Mouse (Mus musculus) kidney, adult 8-10 months (tissue): Measurements from ENCODE around the gene Arsk.
A peak's percentile ranks its signal among the peaks of the same experiment; 100 is the strongest.

ENCODE experiments used
- DNase-seq, 2 experiments: peaks; one replicate each; pipeline ENCODE4 v3.0.0; 2022

Arsk gene

GRCm38 (mm10) chr13:76098493-76099303, at the start of gene Arsk, which contains the start of gene Ttc37:
Arsk (minus strand) TSS chr13:76098660.
Ttc37 (plus strand) TSS chr13:76098734.
- DNase-seq, result peak; percentile 96

GRCm38 (mm10) chr13:76141117-76141808, 42.8 kb upstream of the Arsk start:
- DNase-seq, result no peak

GRCm38 (mm10) chr13:76138862-76139261, 40.4 kb upstream of the Arsk start:
- DNase-seq, result no peak

DNA sequence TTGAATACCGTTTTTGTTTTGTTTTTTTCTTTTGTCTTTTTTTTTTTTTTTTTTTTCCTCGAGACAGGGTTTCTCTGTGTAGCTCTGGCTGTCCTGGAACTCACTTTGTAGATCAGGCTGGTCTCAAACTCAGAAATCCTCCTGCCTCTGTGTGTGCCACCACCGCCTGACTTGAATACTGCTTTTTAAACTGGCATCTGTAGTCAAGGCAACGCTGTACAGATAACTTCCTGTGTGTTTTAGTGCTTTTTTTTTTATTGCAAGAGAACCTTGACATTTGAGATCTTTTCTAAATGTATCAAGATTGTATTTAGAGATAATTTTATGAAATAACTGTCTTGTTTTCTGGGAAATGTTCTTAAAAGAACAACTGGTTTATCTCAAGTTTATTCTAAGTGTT, 34.0 kb upstream of the Arsk start:
- no peak for DNase-seq

DNA sequence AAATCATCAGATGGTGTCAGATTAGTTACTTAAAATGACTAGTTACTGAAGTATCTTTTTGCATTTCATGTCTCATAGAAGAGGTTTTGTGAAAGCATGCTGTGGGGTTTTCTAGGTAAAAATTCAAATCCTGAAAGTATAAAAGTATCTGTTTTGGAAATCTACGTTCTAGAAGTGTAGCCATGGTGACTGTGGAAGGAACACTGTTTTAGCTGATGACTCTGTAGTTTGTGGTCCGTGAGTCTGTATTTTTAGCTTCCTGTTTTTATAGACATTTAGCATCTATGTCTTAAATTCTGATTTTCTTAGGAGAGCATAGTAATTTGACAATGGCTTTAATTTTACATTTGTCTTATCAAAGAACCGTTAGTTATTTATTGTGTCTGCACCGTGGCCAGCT, 30.3 kb upstream of the Arsk start:
- no peak for DNase-seq

GRCm38 (mm10) chr13:76109069-76109824, 10.8 kb upstream of the Arsk start:
- DNase-seq, result no peak

GRCm38 (mm10) chr13:76101989-76102388, 3.5 kb upstream of the Arsk start:
- no peak for DNase-seq

DNA sequence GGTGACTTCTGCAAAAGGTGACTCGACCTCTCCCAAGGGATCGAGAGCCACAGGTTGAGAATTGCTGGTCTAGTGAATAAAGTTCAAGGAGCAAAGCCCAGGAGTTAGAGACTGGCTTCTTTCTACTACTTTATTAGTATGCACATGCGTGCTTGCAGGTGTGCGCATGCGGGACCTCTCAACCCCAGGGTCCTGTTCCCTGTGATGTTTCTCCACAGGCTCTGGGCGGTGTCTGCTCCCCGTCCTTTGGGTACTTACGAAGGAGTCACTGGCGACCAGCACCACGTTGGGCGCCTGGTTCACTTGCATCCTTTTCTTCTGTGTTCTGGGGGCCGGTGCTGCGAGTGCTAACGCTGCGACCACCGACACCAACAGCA, 356 bp downstream of the Arsk start:
- peak; percentile 63 to 65 for DNase-seq

DNA sequence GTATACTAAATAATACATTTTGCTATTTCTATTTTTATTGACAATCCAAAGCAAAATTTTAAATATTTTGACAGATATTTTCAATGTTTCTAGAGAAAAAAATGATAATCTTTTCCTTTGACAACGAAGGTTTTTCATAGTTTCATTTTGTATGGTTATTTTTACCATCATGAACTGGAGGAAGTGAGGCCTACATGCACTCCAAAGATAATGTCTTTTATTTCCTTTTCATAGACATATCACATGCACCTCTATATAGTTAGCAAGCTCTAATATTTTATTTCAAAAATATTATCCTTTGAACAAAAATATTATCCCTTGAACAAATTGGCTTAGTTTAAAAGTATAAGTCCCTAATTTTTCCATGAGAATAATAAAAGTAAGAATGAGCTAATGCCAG, 24.1 kb downstream of the Arsk start:
- no peak for DNase-seq

- no peak for DNase-seq
Measured at GRCm38 (mm10) chr13:76064363-76064945, 34.0 kb downstream of the Arsk start.

DNA sequence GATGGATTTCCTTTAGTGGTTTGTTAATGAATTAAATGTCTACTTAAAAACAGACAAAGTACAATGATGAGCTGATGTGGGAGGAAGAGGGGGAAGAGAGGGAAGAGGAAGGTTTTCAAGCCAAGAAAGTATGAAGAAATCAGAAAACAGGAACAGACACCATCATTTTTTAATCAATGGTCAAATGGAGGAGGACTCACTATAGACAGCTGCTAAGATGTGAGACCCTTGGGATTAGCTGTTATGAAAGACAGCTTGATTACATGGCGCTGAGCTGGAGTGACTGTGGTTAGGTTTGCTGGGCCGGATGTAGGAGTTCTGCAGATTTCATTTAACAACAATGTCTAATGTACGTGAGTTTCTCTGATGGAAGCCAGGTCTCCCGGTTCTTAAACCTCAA, 34.9 kb downstream of the Arsk start:
- no peak for DNase-seq

GRCm38 (mm10) chr13:76062569-76062968, 35.9 kb downstream of the Arsk start:
- DNase-seq, result no peak

DNA sequence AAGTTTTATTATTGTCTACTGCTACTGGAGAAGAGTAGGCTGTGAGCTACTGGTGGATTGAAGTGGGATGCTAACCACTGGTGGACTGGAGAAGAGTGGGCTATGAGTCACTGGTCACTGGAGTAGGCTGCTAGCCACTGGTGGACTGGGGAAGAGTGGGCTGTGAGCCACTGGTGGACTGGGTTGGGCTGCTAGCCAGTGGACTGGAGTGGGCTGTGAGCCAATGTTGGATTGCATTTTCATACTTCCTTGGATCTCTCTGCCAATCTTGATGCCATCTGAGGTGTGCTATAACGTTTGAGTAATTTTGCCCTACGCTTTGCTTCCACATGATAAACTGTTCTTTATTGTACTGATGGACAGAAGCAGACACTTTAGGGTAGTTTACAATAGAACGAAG, 36.3 kb downstream of the Arsk start:
- DNase-seq, result no peak

DNA sequence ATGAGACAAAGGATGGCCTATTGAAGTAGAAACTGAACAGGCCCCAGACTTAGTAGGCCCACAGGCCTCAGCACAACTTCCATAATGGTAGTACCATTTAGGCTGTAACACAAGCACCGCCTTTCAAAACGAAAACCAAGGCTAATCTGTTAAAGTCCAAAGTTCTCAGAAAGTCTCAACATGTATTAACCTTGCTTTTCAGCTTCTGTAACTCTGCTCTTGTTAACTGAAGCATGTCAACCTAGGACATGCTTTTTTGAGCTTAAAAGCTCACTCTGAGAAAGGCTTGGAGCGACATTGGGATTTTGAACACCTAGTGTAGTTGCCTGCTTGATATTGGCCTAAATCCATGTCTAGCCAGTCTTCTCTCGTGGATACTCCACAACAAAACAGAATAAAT, 38.9 kb downstream of the Arsk start:
- peak; percentile 25 to 56 for DNase-seq

DNA sequence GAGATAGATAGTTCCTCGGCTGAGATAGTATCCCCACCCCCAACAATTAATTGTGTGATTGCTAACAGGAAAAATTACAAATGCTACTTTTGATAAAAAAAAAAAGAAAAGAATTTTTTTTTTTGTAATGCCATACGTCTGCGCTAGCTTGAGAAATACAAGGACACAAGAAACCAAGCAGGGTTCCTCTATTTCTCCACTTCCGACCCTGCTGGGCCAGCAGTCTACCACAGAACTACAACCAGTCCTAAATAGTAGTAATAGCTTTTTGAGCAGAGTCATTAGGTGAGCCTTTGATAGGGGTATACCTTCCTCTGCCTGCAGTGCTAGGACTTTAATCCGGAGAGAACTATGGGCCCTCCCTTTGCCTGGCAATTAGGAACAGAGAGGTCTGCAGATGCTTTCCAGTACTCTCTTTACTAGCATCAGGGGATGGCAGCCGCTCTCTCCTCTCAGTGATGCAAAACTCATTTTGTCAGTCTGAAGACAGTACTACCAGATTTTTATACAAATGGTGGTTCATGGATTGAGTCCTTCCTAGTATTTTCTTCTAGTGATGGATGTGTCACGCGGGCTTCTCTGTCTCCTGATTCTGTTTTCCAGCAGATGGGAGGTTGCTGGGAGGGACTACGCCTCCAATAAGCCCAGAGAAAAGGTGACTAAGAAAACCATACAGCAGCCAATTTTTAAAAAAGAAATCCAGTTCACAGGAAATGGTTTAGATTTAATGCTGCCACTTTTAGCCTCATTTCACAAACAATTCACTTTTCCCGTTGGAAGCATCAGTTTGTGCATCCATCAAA, 41.0 kb downstream of the Arsk start:
- DNase-seq, result no peak

DNA sequence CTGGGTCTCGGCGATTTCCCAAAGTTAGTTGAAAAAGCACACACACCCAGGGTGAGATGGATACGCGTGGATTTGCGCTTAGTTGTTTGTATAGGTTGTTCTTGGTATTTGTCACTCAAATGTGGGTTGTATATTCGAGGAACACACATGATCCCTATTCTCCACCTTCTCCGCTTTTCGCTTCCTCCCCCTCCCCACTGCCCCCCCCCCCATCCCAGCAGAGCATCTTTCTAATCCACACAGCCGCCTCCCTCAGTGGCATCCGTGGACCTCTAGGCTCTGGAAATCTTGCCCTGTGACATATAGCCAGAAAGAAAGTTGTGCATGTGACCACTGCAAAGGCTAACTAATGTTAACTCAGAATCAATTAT, 41.6 kb downstream of the Arsk start, which contains the start of gene Gpr150:
Gpr150 (minus strand) TSS at position 101 of the 371 bp plus-strand sequence.
- no peak for DNase-seq

GRCm38 (mm10) chr13:76056261-76056724, 42.2 kb downstream of the Arsk start:
- peak; percentile 73 to 83 for DNase-seq

DNA sequence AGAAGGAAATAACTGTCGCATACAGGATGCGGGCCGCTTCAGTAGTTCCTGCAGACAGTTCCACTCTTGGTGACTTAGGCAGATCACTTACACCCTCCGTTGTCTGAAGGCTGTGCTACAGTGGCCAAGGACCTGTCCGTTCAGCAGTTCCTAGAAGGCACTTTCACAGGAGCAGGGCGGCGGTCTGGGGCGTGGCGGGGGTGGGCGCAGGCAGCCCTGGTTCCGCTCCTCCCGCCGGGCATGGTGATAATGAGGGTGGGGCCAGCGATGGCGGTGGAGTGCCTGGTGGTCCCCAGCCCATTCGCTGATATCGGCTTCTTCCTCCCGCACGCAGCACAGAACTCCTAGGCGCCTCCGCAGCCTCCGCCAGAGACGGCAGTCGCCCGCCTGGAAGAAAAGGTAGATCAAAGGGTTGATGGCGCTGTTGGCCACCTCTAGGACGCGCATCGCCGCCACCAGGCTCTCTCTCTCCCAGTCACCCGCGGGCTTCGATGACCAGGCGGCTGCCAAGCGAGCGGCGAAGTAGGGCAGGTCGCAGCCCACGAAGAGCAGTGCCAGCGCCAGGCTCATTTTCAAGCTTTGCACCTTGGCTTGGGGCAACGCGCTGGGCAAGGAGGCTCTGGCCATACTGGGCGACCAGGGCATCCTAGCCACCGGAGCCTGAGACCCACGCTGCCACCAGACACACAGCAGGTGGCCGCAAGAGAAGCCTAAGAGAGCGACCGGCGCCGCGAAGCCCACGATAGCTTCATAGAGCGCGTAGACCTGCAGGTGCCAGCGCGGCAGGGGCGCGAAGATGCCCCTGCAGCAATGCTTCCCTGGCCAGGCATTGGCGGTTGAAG, 42.8 kb downstream of the Arsk start:
- DNase-seq, result peak; percentile 12 to 15

DNA sequence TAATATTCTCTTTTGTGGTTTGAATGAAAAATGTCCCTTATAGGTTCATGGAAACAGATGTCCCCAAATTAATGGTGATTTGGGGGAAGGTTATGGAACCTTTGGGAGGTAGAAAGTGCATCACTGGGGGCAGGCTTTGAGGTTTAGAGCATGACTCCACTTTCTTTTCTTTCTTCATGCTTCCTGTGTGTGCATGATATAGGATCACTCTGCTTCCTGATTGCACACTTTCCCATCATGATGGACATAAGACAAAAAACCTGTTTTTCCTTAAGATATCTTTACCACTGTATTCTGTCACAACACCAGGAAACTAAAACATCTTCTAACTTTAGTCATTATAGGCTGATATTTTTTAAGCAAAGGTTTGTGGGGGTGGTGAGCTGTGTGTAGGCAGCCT, 53.5 kb downstream of the Arsk start:
- DNase-seq, result no peak

DNA sequence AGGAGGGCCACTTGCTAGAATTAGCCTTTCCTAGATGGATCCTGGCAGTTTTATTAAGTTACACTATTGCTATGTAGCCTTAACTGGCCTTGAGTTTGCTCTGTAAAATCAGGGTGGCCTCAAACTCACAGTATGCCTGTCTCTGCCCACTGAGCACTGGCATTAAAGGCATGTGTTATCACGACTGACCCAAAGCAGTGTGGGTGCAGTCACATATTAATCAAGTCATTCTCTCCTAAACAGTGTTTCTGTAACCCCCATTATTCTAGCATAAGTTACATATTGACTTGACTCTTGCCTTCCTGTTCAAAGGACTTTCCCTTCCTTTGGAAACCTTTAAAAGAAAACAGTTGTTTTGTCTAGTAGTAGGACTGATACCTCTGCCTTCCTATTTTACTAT, 56.0 kb downstream of the Arsk start:
- peak; percentile 23 to 34 for DNase-seq

GRCm38 (mm10) chr13:76024588-76024987, 73.9 kb downstream of the Arsk start:
- peak in 1 of 2 experiments; percentile 17 for DNase-seq
